Mouse (Mus musculus) hindbrain, embryonic 16.5 days (tissue): ENCODE measurements around the gene Tctn1. TPM values are rescaled to one million over a fixed set of nuclear protein-coding genes. Genes with fewer than 3 reads are reported as not detected.
"Not testable (repeated sequence)": the region's sequence is repeated elsewhere in the genome, so short reads cannot be mapped to it uniquely, and the experiment has no call there.

Source experiments
- ATAC-seq: fragments of 200-750 bp; cut with Nextera tagmentation; 2 replicates; pipeline ENCODE4 v1.8.0; 2017; ENCODE audit warnings: moderate TSS enrichment, moderate library complexity
- H3K27ac ChIP-seq: fragments of 300-500 bp; sonication (generic); 2 replicates; pipeline ENCODE4 v1.5.1; 2014; ENCODE audit warnings: low read depth, mild to moderate bottlenecking, control low read depth, low read length, moderate library complexity
- H3K27me3 ChIP-seq: fragments of 300-500 bp; sonication (generic); replicated peaks from 2 replicates; pipeline ENCODE4 v1.6.1; 2014; ENCODE audit warnings: low read length; ENCODE audit not compliant: control insufficient read depth, insufficient read depth
- H3K36me3 ChIP-seq: fragments of 300-500 bp; sonication (generic); 2 replicates; pipeline ENCODE4 v1.6.1; 2014; ENCODE audit warnings: mild to moderate bottlenecking, low read length, moderate library complexity, mixed read lengths; ENCODE audit not compliant: control insufficient read depth, insufficient read depth
- H3K4me1 ChIP-seq: fragments of 300-500 bp; sonication (generic); 2 replicates; pipeline ENCODE4 v1.6.1; 2014; ENCODE audit warnings: low read depth, low read length; ENCODE audit not compliant: control insufficient read depth, insufficient read depth
- H3K4me2 ChIP-seq: fragments of 300-500 bp; sonication (generic); 2 replicates; pipeline ENCODE4 v1.6.1; 2014; ENCODE audit warnings: mild to moderate bottlenecking, low read length, control low read depth, moderate library complexity
- H3K4me3 ChIP-seq: fragments of 300-500 bp; sonication (generic); 2 replicates; pipeline ENCODE4 v1.5.1; 2014; ENCODE audit warnings: mild to moderate bottlenecking, low read length, control low read depth, moderate library complexity
- H3K9ac ChIP-seq: fragments of 300-500 bp; sonication (generic); 2 replicates; pipeline ENCODE4 v1.6.1; 2014; ENCODE audit warnings: low read depth, mild to moderate bottlenecking, control low read depth, low read length, moderate library complexity
- H3K9me3 ChIP-seq: fragments of 300-500 bp; sonication (generic); 2 replicates; pipeline ENCODE4 v1.6.1; 2014; ENCODE audit warnings: mild to moderate bottlenecking, low read length, moderate library complexity; ENCODE audit not compliant: control insufficient read depth
- WGBS: fragments of 180-500 bp; shearing (Covaris S2); extraction: QIAGEN DNeasy Blood & Tissue Kit; methylation state at CpG from one replicate; pipeline ENCODE4 v1.1.7; 2014; 5-methylcytosine and 5-hydroxymethylcytosine counted together
- polyA plus RNA-seq: library from polyadenylated mRNA; unstranded; fragments of >200 nt; fragmentation: Nextera tagmentation; extraction: Ambion mirVana; gene quantifications from 2 replicates; pipeline ENCODE4 v1.2.1, GENCODE M21; 2015

Tctn1 gene
- polyA plus RNA-seq, 1 experiment from 2014 or later: 5.3 TPM

- ATAC-seq: no peak
- no peak overlapping the region for H3K4me2 ChIP-seq
- H3K9ac ChIP-seq: no peak overlapping the region
- no peaks in the 10 kb centered on the region for H3K27me3 ChIP-seq
- no peak overlapping the region for H3K27ac ChIP-seq
- 77% methylated on average over 17 of the region's 18 CpGs for WGBS
- H3K9me3 ChIP-seq: no peaks in the 10 kb centered on the region
- no peaks in the 10 kb centered on the region for H3K4me1 ChIP-seq
- H3K4me3 ChIP-seq: no peak overlapping the region
- H3K36me3 ChIP-seq: no peaks in the 10 kb centered on the region
These were observed 44.3 kb downstream of the Tctn1 start for GRCm38 (mm10) chr5:122219655-122220629.

GRCm38 (mm10) chr5:122218928-122219327 is 45.3 kb downstream of the Tctn1 start:
- 83% methylated on average over 7 of the region's 7 CpGs for WGBS
- Histone ChIP-seq H3K36me3 (no peaks in the 10 kb centered on the region), H3K9ac (no peak overlapping the region), H3K4me3 (no peak overlapping the region), H3K4me2 (no peak overlapping the region), H3K9me3 (no peaks in the 10 kb centered on the region), H3K27me3 (no peaks in the 10 kb centered on the region), H3K27ac (no peak overlapping the region), H3K4me1 (no peaks in the 10 kb centered on the region)
- no peak for ATAC-seq

GRCm38 (mm10) chr5:122218109-122218905 is 46.0 kb downstream of the Tctn1 start:
- H3K9me3 ChIP-seq: no peaks in the 10 kb centered on the region
- H3K4me3 ChIP-seq: no peak overlapping the region
- H3K9ac ChIP-seq: no peak overlapping the region
- H3K4me2 ChIP-seq: no peak overlapping the region
- no peak for ATAC-seq
- no peaks in the 10 kb centered on the region for H3K4me1 ChIP-seq
- H3K27ac ChIP-seq: no peak overlapping the region
- H3K36me3 ChIP-seq: no peaks in the 10 kb centered on the region
- WGBS: 89% methylated on average over 12 of the region's 12 CpGs
- no peaks in the 10 kb centered on the region for H3K27me3 ChIP-seq

GRCm38 (mm10) chr5:122217636-122218035 is 46.6 kb downstream of the Tctn1 start:
- Histone ChIP-seq H3K4me3 (no peak overlapping the region), H3K27me3 (no peaks in the 10 kb centered on the region), H3K9me3 (no peaks in the 10 kb centered on the region), H3K4me1 (no peaks in the 10 kb centered on the region), H3K36me3 (no peaks in the 10 kb centered on the region), H3K9ac (no peak overlapping the region), H3K4me2 (no peak overlapping the region), H3K27ac (no peak overlapping the region)
- no peak for ATAC-seq
- 80% methylated on average over 6 of the region's 6 CpGs for WGBS

GRCm38 (mm10) chr5:122213861-122214260 is 50.4 kb downstream of the Tctn1 start:
- no peaks in the 10 kb centered on the region for H3K9me3 ChIP-seq
- no peaks in the 10 kb centered on the region; the same call in 1 of the 2 replicates for H3K4me1 ChIP-seq
- no peak overlapping the region for H3K27ac ChIP-seq
- H3K9ac ChIP-seq: no peak overlapping the region
- WGBS: 95% methylated on average over 6 of the region's 6 CpGs
- H3K4me2 ChIP-seq: no peak overlapping the region
- no peak overlapping the region for H3K4me3 ChIP-seq
- ATAC-seq: no peak
- no peaks in the 10 kb centered on the region for H3K27me3 ChIP-seq
- H3K36me3 ChIP-seq: no peaks in the 10 kb centered on the region

GRCm38 (mm10) chr5:122212820-122213219 is 51.4 kb downstream of the Tctn1 start:
- not testable (repeated sequence) for H3K27me3 ChIP-seq, ATAC-seq, H3K4me3 ChIP-seq, H3K9me3 ChIP-seq, H3K9ac ChIP-seq, H3K4me2 ChIP-seq, H3K4me1 ChIP-seq, H3K27ac ChIP-seq, H3K36me3 ChIP-seq
- WGBS: 100% methylated on average over 1 of the region's 1 CpGs

GRCm38 (mm10) chr5:122212125-122212524 is 52.1 kb downstream of the Tctn1 start:
- ATAC-seq: no peak
- H3K4me3 ChIP-seq: no peak overlapping the region
- H3K4me2 ChIP-seq: no peak overlapping the region
- no peaks in the 10 kb centered on the region; the same call in 1 of the 2 replicates for H3K4me1 ChIP-seq
- no peaks in the 10 kb centered on the region for H3K9me3 ChIP-seq
- H3K9ac ChIP-seq: no peak overlapping the region
- no peaks in the 10 kb centered on the region for H3K36me3 ChIP-seq
- WGBS: 84% methylated on average over 8 of the region's 8 CpGs
- no peak overlapping the region for H3K27ac ChIP-seq
- H3K27me3 ChIP-seq: no peaks in the 10 kb centered on the region

GRCm38 (mm10) chr5:122210890-122211289 is 53.4 kb downstream of the Tctn1 start:
- Histone ChIP-seq H3K27ac (no peak overlapping the region), H3K4me2 (no peak overlapping the region), H3K9me3 (no peaks in the 10 kb centered on the region), H3K4me3 (no peak overlapping the region), H3K27me3 (no peaks in the 10 kb centered on the region), H3K4me1 (no peaks in the 10 kb centered on the region; the same call in 1 of the 2 replicates), H3K36me3 (no peaks in the 10 kb centered on the region), H3K9ac (no peak overlapping the region)
- no peak for ATAC-seq
- WGBS: 96% methylated on average over 8 of the region's 8 CpGs
